ENCODE assay signal across 35 mouse cellular contexts in the genomic region with DNA sequence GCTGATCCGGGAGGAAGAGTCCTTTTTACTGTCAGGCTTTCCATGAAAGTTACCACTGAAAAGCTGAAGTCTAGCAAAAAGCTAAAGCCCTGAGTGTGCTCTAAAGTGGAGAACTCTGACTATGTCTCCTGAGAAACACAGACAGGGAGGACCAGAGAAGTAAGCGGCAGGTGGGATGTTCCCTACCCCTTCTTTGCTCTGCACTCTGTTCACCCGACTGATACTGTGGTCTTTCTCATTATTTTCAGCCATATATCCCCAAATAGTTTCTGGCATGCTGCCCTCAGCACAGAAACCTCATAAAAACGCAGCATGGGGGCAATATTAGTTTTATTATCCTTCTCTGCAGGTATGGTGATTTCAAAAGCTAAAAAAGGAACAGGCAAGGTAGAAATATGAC.
"Had no signal": no experiment of that assay in that cellular context is flagged by ENCODE, and none has a peak within 500 bp of the region (broad histone marks: within the 10 kb centered on the region; RNA-seq: fewer than 3 reads in every experiment).

No protein-coding gene starts in this region.

- H3K27me3 ChIP-seq: heart, embryonic 12.5 days; heart, embryonic 13.5 days; heart, embryonic 15.5 days; hindbrain, embryonic 12.5 days; hindbrain, embryonic 13.5 days; hindbrain, embryonic 15.5 days; intestine, embryonic 15.5 days; kidney, embryonic 15.5 days had no signal

- H3K9me3 ChIP-seq: heart, embryonic 10.5 days; heart, embryonic 12.5 days; heart, embryonic 13.5 days; heart, embryonic 15.5 days; hindbrain, embryonic 10.5 days; hindbrain, embryonic 12.5 days; hindbrain, embryonic 13.5 days; hindbrain, embryonic 15.5 days; intestine, embryonic 15.5 days; kidney, embryonic 15.5 days had no signal

- ATAC-seq: hindbrain, embryonic 16.5 days; hindbrain, postnatal 0 days; inflammation-experienced regulatory T-cells, adult 6 months; intestine, embryonic 15.5 days; intestine, embryonic 16.5 days; intestine, postnatal 0 days had no signal

- H3K4me2 ChIP-seq: heart, embryonic 11.5 days; heart, embryonic 12.5 days; heart, embryonic 13.5 days; heart, embryonic 15.5 days; hindbrain, embryonic 12.5 days; hindbrain, embryonic 13.5 days; hindbrain, embryonic 14.5 days; hindbrain, embryonic 15.5 days; intestine, embryonic 15.5 days; kidney, embryonic 15.5 days had no signal

- DNase-seq: heart, postnatal 10 days; heart, postnatal 14 days; heart, postnatal 36 days; heart, postnatal 4 days; kidney, adult 11 months; kidney, adult 18-20 months; kidney, adult 2 months; kidney, adult 8-10 months; kidney, adult 9 months; kidney, postnatal 10 days; kidney, postnatal 14 days; kidney, postnatal 25 days; kidney, postnatal 36 days; kidney, postnatal 4 days; layer of hippocampus, adult 9-11 months; layer of hippocampus, postnatal 36 days had no signal

- H3K4me3 ChIP-seq: heart, embryonic 10.5 days; heart, embryonic 12.5 days; heart, embryonic 13.5 days; heart, embryonic 15.5 days; hindbrain, embryonic 10.5 days; hindbrain, embryonic 12.5 days; hindbrain, embryonic 13.5 days; hindbrain, embryonic 15.5 days; intestine, embryonic 15.5 days; kidney, embryonic 15.5 days; layer of hippocampus, adult 2 months had no signal

- H3K27ac ChIP-seq: heart, embryonic 10.5 days; heart, embryonic 13.5 days; heart, embryonic 15.5 days; hindbrain, embryonic 10.5 days; hindbrain, embryonic 12.5 days; hindbrain, embryonic 13.5 days; hindbrain, embryonic 14.5 days; hindbrain, embryonic 15.5 days; hindbrain, postnatal 0 days; intestine, embryonic 15.5 days; kidney, embryonic 15.5 days; kidney, postnatal 0 days; layer of hippocampus, adult 2 months had no signal

- H3K9ac ChIP-seq: heart, embryonic 12.5 days; heart, embryonic 13.5 days; heart, embryonic 15.5 days; hindbrain, embryonic 12.5 days; hindbrain, embryonic 13.5 days; hindbrain, embryonic 14.5 days; hindbrain, embryonic 15.5 days; intestine, embryonic 15.5 days; kidney, embryonic 15.5 days had no signal

- H3K4me1 ChIP-seq: heart, embryonic 10.5 days; heart, embryonic 12.5 days; heart, embryonic 13.5 days; heart, embryonic 15.5 days; hindbrain, embryonic 10.5 days; hindbrain, embryonic 12.5 days; hindbrain, embryonic 13.5 days; hindbrain, embryonic 15.5 days; intestine, embryonic 15.5 days; kidney, embryonic 15.5 days had no signal

- H3K36me3 ChIP-seq: heart, embryonic 10.5 days; heart, embryonic 12.5 days; heart, embryonic 13.5 days; heart, embryonic 15.5 days; hindbrain, embryonic 10.5 days; hindbrain, embryonic 12.5 days; hindbrain, embryonic 13.5 days; hindbrain, embryonic 15.5 days; intestine, embryonic 15.5 days; kidney, embryonic 15.5 days had no signal
